Mouse (Mus musculus) kidney, adult 2 months (tissue): Measurements from ENCODE around the gene 5730522E02Rik.

Experiments used
- CTCF ChIP-seq: fragments of 200-500 bp; conservative IDR thresholded peaks from 2 replicates; pipeline ENCODE4 v1.5.1; 2011; ENCODE audit warnings: low read depth, mild to moderate bottlenecking, control low read depth, low read length, moderate library complexity, mixed read lengths; ENCODE audit not compliant: insufficient read depth, insufficient read length
- POLR2A ChIP-seq: fragments of 200-500 bp; IDR thresholded peaks from one replicate; pipeline ENCODE4 v1.6.1; 2011; ENCODE audit warnings: low read depth, low read length, control low read depth

DNA sequence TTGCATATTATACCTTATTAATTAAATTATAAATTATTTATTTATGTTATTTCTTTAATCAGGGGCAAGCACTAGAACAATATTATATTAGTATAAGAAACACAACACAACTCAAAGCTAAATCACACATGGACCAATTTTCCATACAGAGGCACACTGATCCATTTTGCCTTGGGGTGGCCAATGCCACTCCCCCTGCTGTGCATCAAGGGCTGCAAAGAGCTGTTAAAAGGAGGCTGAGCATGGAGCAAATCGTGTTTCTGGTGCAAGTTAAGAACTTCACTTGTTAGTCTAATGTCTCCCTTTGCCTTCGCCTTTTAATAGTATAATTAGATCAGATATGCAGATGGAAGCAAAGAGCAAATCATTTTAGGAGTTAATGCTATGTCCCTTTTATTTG lies 147.3 kb downstream of the 5730522E02Rik start:
- TF ChIP-seq CTCF = no peak
- TF ChIP-seq POLR2A = no peak
